Mouse (Mus musculus): ENCODE measurements around the gene Scn4b.

Scn4b gene

DNA sequence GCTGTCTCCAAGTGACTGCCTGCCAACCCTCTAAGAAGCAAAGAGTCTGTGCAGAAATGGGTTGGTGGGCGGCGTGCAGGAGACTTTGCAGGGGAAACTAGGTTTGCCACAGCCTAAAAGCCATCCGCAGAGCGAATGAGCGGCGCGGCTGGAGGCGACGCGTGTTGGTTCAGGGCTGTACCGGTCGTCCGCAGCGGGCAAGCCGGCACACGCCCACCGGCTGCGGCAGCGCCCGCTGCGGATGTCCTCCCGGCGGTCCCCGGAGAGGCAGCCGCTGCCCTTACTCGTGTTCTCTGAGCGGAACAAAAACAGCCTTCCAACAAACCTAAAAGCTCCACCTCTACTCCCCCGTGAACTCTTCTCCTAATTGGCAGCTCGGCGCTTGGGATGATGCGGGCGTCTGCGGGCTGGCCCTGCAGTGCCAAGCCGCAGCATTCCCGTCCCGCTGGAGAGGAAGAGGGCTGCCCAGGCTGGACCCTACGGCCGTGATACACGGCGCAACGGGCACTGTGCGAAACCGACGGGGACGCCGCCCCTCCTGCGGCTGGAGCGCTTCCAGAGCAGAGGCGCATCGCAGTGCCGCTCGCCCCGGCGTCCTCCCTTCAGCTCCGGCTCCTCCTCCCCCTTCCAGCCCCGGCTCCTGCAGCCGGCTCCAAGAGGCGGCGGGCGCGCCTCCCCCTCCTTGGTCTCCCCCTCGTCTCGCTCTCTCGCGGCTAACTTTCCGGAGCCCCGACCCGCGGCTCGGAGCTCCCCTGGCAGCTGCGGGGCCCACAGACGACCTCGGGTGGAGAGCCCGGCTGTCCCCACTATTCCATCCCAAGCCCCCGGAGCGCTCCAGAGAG is at the start of gene Scn4b:
Scn4b (plus strand) TSS at position 205 of the 842 bp plus-strand sequence.
- no peak for DNase-seq (ENCODE audit: low spot score in 2 of 2)

DNA sequence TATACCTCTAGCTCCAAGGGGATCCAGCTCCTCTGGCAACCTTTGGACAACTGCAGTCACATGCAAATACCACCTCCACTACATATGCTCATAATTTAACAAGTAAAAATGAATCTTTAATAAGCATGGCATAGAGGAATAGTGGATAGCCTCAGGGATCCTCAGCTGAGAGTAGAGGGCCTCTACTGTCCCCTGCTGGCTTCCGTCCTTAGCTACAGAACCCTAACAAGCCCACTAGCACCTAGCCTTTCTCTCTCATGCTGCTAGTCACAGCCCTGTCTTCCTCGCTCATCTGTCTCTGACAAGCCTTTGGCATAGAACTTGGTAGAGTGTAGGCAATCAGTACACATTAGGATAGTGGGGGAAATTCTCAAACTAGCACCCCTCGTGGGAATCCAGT is 47.4 kb upstream of the Scn4b start:
- no peak for DNase-seq (ENCODE audit: low spot score in 2 of 2)

DNA sequence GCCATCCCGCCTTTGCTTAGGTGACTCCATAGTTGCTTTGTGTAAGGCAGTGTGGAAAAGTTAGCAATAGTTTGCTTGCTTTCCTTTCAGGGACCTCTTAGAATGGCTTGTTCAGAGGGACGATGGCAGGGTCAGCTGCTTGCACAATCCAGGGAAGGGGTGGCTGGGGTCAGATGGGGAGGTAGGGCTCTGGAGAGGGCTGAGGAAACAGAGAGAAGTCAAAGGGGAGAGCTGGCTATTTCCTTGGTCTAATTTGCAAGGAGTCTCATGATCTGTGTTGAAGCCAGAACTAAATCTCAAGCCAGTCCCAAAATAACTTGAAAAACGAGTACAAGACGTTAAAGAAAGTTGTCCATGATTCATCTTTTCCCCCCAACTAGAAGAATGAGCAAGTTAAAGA is 45.6 kb upstream of the Scn4b start:
- DNase-seq (ENCODE audit: low spot score in 2 of 2), result no peak

DNA sequence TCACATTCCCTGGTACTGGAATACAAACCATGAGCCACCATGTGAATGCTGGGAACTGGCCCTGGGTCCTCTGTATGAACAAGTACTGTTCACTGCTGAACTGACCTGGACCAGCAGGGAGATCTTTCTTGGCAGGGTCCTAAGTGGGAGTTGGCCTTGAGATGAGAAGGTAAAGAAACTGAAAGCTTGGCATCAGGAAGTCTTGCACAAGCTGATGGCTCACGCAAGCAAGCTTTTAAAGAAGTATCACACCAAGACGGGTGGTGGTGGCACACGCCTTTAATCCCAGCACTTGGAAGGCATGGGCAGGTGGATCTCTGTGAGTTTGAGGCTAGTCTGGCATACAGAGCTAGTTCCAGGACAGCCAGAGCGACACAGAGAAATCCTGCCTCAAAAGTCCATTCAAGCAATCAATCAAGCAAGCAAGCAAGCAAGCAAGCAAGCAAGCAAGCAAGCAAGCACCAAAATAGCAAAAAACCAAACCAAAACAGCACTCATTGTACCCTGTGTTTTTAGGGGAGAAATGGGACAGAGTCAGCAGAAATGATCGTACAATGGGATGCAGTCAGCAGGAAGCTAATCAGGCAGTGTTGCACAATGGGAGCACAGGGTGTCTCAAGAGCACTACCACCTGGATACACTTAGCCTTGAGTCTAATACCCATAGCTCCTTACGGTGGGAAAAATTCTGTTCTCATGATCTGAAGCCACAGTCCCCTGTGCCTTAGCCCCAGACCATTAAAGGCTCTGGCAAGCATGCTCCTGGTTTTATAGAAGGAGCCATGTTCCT is 42.9 kb upstream of the Scn4b start:
- DNase-seq (ENCODE audit: low spot score in 2 of 2), result no peak

DNA sequence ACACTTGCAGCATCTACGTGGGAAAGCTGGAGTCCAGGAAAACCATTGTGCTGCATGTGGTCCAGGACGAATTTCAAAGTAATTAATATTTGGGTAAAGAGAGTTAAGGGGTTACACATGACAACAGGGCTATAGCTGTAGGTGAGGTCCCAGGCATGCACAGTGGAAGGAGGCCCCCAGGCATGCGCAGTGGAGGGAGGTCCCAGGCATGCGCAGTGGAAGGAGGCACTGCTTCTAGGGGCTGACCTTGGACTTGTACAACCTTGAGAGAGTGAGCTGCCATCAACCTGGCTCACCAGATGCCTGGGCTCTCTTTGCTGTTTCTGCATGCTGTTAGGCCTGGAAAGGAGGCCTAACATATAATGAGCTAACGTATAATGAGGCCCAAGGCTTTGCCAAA is 40.3 kb upstream of the Scn4b start:
- DNase-seq (ENCODE audit: low spot score in 2 of 2), result no peak

DNA sequence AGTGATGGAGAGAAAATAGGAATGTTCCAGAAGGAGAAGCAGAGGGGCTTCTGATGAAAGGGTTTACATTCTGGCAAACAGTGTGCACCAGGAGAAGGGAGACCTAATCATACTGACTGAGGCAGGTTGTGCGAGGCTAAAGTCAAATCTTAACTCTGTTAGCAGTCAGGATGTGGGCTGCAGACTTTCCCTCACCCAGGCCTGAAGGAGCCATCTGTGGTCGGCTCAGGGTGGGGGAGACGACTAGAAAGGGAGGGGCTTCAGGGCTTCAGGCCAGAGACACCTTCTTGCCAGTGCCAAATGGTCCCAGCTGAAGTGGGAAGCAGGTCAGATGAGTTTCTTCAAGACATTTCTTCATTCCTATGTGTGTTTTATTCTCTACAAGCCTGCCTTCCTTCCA is 39.8 kb upstream of the Scn4b start:
- peak in 1 of 2 experiments; percentile 20 for DNase-seq (ENCODE audit: low spot score in 2 of 2)

DNA sequence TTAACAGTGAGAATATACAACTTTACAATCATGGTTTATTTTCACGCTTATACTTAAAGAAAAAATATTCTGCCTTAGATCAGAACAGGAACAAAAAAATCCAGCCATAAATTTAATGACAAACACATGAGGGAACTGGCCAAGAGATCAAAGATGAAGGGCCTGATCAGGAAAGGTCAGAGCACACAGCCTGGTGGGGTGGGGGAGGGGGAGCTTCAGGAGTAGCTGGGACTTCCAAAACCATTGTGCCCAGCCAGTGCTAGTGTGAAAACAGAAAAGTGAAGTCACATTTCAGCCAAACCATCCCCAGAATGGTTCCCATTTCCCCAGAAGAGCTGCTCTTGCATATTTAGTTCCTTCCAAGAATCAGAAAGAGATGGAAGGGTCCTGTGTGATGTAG is 35.7 kb upstream of the Scn4b start:
- no peak for DNase-seq (ENCODE audit: low spot score in 2 of 2)

DNA sequence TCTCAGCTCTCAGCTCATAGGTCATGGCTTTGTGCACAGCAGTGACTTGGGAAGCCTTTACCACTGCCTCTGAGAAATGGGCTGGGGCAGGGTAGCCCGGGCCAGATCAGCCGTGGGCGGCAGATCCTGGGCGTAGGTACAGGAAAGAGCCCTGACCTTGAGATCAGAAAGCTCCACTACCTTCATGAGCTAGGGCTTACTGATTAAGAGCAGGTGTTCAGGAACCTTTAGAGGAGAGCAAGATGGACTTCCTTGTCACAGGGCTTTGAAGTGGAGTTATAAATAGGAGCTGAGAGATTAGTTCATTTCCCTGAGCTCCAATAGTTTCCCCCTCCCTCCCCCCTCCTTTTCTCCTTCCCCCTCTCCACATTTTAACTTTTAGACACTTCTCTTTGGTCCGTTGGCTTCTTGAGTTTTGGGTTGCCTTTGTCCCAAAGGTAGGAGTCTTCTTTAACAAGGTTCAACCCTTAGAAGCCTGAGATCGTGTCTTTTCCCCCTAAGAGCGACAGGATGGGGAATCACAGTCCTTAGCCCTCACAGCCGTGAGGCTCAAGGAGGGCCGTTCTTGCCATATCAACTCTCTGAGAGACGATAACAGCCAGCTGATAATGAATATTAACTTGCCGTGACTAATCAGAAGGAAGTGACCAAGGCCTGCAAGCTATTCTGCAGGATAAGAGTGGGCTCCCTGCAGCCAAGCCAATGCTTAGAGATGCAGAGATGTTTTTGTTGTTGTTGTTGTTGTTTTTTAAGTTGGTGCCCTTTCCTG is 34.8 kb upstream of the Scn4b start:
- no peak for DNase-seq (ENCODE audit: low spot score in 2 of 2)

DNA sequence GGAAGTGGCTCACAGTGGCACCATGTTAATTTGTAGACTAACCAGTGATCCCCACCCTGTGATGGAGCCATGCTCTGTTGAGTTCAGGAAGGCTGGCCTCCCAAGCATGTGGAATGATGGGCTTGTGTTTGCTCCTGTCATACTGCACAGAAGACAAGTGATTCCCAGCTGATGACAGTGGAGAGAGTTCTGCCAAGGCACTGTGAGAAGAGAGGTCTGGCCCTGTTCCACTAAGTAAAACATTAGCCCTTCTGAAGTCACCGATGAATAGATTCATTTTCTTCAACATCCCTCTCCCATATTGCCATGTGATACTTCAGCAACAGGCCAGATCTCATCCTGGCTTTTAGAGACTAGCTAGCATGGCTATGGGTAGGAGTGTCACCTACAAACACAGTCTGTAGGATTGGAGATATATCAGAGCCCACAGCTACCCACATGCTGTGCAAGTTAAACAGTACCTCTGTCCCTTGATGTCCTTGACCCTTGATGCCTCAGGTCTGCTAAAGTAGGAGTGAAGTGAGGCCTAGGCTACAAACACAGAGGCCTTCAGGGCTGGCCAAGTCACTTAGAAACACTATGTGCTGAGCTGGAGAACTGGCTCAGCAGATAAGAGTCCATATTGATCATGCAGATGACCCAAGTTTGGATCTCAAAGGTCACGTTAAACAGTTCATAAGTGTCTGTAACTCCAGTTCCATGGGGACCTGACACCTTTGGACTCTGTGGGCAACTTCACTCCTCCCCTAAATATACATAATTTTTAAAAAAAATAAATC is 32.4 kb upstream of the Scn4b start:
- no peak for DNase-seq (ENCODE audit: low spot score in 2 of 2)

DNA sequence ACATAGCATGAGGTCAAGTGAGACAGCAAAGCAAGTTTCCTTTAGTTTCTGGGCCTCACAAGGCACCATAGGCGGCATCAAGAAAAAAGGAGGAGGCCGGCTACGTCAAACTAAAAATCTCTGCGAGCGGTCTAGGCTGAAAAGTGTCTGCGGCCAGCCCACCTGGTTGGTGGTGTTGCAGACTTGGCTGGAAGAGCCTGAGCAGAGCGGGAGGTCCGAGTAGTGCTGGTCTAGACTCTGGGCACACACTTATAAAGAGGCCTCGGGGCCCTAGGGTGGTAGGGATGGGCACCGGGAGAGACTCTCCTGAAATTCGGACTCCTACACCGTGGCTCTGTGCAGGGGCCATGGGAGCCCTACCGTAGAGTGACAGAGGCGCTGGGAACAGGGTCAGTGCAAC is 22.5 kb upstream of the Scn4b start:
- DNase-seq (ENCODE audit: low spot score in 2 of 2), result peak; percentile 31 to 33

DNA sequence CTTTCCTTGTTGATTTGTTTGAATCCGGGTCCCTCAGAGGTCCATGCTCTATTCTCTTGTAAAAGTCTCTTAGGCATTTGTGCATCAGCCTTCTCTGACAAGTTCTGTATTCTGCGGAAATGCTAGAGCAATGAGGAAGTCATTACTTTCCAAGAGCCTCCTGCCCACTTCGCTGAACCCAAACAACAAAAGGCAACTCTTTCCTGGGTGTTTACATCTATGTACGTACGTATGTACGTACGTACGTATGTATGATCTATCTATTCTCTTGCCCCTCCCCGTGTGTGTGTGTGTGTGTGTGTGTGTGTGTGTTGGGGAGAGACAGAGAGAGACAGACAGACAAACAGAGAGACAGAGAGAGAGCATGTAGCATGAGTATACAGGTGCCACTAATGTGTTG is 21.4 kb upstream of the Scn4b start:
- peak in 1 of 2 experiments; percentile 45 for DNase-seq (ENCODE audit: low spot score in 2 of 2)

DNA sequence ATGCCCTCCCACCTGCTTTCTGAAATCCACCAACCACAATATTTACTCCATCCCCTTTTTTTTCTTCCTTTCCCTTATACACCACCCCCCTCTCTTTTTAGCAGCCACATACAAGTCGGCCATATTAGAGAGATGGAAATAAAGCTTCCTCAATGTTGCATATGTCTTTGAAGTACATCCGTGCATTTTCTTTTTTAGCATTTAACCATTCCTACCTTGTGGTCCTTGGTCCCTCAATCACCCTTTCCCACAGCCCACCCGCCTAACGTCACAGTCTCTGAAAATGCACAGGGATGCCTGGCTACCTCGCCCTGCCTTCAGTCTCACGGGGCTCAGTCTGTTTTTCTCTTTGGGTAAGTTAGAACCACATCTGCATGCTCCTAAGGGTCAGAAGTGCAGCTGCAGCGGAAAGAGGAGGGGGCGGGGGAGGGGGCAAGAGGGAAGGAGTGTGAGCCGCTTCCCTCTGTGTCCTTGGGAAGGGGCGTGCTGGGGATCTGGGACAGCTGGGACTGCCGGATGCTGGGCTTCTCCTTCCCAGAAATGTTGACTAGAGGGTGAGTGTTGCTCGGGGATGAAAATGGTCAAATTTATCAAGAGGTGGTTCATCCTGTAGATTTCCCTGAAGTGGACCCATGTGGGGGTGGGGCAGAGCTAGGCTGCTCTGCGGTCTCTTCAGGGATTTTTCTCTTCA is 20.3 kb upstream of the Scn4b start, which contains the start of gene Scn2b:
Scn2b (plus strand) TSS at position 42 of the 691 bp plus-strand sequence.
- no peak for DNase-seq (ENCODE audit: low spot score in 2 of 2)

DNA sequence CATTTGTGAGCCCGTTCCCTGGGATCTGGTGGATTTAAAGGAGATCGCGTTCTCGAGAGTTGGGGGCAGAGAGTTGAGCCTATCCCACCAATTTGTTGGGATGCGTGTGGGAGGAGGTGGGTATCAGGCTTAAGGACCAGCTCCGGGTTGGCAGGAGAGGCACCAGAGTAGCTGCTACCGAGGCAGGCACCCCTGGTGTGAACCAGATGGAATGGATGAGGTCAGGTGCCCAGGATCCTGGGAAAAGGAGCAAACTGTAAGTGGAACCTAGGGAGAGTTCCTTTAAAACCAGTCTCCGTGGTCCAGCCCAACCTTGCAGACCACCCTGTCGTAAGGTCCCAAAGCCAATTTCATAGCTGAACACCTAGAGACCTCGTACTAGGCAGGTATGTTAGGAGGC is 19.6 kb upstream of the Scn4b start:
- DNase-seq (ENCODE audit: low spot score in 2 of 2), result no peak

DNA sequence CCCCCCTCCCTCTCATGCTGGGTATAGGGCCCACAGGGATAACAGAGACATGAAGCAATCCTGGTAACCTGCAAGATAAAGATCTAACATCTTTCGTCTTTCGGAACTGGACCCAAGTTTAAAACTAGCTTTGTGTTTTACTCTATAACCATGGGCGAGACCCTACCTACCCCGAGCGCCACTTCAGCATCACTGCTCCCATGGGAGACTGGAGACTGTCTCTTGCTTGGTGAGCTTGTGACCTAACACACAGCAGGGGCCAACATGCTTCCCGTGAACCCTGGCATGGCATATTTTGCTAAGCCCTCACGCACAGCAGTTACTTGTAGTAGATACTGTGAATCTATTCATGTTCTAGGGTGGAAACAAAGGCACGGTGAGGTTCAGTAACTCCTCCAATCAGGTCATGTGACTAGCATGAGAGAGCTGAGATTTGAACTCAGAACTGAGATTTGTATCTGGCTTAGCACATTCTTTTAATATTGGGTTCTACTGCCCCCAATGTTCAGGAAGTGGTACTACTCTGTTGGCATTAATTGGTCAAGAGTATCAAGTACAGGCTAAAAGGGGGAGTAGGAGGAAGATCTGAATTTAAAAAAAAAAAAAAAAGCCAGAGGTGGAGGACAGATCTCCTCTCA is 18.8 kb upstream of the Scn4b start:
- DNase-seq (ENCODE audit: low spot score in 2 of 2), result no peak

DNA sequence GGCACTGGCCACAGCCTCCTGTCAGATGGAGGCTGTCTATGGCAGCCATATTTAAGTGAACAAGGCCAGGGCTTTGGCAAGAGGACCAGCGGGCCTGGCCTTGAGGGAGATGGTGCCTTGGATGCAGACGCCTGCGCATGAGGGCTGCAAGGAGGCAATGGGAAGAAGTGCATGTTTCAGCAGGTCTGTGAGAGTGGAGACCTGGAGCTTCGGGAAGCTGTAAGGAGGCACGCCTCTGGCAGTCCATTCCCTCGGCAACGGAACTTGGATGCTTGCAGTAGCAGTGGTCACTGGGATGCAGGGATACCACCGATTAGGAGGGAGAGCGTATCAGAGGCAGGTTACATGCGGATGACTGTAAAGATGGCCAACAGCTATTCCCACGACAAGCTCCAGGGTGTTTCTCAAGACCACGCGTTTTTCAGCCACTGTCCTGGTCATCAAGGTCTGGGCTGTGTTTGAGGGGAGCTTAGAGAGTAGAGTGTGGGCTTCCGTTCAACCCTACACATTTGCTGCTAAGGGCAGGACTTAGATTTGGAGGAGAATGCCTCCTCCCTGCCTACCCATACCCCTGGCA is 18.2 kb upstream of the Scn4b start:
- DNase-seq (ENCODE audit: low spot score in 2 of 2), result no peak

DNA sequence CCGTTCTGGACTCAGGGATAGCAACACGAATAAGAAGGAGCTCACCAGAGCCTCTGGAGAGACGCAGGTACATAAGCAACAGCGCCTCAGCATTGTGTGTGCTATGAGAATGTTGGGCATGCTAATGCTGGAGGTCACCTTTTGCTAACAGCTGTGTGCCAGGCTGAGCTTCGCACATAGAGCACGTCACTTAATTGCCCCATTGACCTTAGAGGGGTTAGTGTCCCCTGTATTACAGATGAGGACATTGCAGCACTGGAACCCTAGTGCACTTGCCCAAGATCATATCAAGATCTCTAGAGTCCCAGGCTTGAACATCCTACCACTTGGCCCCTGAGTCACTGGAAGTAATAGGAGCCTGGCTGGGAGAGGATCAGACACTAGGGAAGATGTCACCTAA is 17.6 kb upstream of the Scn4b start:
- no peak for DNase-seq (ENCODE audit: low spot score in 2 of 2)

DNA sequence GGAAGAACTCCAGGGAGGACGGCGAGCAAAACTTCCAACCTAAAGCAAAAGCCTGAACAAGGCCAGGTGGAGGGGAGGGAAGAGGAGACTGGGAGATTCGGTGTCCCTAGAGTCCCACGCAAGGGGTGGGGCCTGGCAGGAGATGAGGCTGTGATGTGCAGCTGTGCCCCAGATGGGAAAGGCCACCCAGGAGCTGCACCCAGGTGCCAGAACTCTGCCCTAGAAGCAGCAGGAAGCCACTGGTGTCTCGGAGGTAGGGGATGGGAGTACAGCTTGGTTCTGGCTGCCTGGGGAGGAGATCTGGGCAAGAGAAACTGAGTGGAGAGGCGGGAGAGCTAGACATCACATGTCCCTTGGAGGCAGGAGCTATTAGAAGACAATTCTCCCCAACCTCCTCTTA is 17.2 kb upstream of the Scn4b start:
- no peak for DNase-seq (ENCODE audit: low spot score in 2 of 2)

DNA sequence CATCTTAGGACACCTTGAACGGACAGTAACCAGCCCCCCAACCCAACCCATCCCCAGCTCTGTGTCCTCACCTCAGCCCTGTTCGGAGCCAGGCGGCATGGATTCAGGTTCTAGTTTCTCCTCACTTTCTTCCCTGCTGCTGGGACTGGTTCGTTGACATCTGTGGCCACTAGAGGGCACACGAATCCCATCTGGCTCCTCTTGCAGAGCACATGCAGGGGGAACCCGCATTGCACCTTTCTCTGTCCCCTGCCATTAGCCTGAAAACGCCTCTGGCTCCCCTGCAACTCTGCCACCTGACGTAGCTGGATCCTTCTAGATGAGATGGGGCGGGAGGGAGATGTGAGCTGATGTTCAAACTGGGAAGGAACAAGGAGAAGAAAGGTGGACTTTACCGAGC is 16.4 kb upstream of the Scn4b start:
- peak; percentile 61 to 78 for DNase-seq (ENCODE audit: low spot score in 2 of 2)

DNA sequence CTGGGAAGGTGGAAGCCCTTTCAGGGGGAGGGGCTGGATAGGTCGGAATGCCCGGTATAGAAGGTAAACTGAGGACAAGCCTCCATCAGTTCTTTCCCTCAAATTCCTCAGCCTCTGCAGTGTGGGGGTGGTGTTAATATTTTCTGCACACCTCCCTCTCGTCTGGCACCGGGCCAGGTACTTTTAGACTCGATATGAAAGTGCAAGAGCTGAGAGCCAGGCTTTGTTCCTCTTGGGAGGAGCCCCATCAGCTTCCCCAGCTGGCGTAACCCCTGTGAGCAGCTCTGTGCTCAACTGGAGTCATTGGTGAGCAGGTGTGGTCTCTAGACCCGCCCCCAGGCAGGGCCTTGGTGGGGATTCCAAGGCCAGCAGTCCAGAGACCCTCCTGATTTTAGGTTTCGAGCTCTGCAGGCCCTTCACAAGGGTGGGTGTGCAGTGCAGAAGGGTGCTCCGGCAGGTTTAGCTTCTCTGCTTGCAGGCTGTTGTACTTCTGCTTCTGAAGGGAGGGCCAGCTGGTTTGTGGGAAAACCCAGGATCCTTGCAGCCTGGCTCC is 15.9 kb upstream of the Scn4b start:
- peak; percentile 41 to 78 for DNase-seq (ENCODE audit: low spot score in 2 of 2)

DNA sequence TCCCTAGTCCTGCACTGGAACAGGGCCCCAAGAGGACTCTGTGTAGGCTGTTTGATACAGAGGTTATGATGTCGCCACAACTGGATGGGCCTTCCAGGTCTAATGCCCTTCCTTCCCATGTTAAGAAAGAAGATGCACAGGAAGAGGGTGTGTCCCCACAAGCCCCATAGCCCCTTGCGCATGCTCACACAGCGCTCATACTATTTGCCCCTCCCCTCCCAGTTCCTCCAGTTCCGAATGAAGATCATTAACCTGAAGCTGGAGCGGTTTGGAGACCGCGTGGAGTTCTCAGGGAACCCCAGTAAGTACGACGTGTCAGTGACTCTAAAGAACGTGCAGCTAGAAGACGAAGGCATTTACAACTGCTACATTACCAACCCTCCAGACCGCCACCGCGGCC is 13.0 kb upstream of the Scn4b start:
- no peak for DNase-seq (ENCODE audit: low spot score in 2 of 2)
